Mouse (Mus musculus) liver, adult 2 months (tissue): ENCODE data around the gene Rrn3.

ENCODE experiments used
- CTCF ChIP-seq: fragments of 200-500 bp; IDR thresholded peaks from 2 replicates; pipeline ENCODE4 v1.5.1; 2011; ENCODE audit warnings: low read depth, low read length, control low read depth
- POLR2A ChIP-seq: fragments of 200-500 bp; IDR thresholded peaks from 2 replicates; pipeline ENCODE4 v1.6.1; 2011; ENCODE audit warnings: low read length, control low read depth; ENCODE audit not compliant: insufficient read depth; ENCODE audit errors: extremely low read depth

DNA sequence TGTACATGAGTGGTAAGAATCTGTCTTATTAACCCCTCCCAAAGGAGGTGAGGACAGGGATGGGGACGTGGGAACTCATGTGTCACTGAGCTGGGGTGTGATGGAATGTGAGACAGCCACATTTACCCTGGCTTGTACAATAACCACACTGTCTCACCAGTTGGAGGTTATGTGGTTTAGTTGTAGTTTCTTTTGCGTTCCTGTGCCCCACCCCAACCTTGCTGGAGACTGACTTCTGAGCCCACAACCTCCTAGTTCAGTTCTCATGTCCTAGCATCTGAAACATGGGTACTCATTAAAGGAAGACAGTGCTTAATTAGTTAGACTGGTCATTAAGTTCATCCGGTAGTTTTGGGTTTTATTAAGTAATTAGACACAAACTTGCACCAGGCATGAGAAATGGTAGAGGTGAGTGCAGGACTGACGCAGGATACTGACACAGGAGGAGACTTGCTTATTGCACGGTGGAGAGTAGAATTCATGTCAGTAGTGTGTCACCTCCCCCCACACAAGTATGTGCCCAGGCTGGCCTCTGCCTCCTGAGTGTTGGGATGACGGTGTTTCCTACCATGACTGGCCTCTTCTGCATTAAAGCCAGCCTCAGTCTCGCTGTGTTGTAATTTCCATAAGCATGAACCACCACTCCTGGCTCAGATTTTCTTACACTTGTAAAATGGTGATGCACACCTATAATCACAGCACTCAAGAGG is 45.4 kb downstream of the Rrn3 start:
- TF ChIP-seq CTCF, result no peak
- no peak for TF ChIP-seq POLR2A
